Mouse (Mus musculus) lung, adult 2 months (tissue): ENCODE measurements around the gene 9430038I01Rik.

ENCODE experiments used
- CTCF ChIP-seq: fragments of 200-500 bp; IDR thresholded peaks from 2 replicates; pipeline ENCODE4 v1.5.1; 2011; ENCODE audit warnings: mild to moderate bottlenecking, low read length, control low read depth; ENCODE audit not compliant: insufficient read depth
- POLR2A ChIP-seq: fragments of 200-500 bp; IDR thresholded peaks from 2 replicates; pipeline ENCODE4 v1.6.1; 2011; ENCODE audit warnings: low read depth, mild to moderate bottlenecking, control low read depth, low read length, borderline replicate concordance; ENCODE audit errors: extremely low read depth

DNA sequence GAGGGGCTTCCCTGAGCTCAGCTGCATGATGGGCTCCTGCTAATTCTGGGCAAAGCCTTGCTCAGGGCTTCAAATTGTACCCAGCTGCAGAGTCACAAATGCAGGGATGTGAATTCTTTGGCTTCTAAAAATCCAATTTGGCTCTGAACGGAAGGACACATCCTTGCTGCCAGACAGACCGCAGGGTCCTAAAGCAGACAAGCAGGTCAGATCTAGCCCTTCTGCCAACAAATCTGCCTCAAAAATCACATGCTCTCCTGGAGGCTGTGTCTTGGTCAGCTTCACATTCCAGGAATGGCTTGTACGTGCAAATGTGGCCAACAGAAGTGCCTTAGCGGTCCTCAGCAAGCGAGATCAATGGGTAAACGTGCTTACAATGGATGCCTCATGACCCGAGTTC lies 46.0 kb downstream of the 9430038I01Rik start:
- TF ChIP-seq CTCF (no peak), POLR2A (no peak)
